Mouse (Mus musculus): Measurements from ENCODE around the gene Rarres2. TPM values are rescaled to one million over a fixed set of nuclear protein-coding genes. Genes with fewer than 3 reads are reported as not detected.

Gene Rarres2
- polyA plus RNA-seq, 1 experiment from 2014 or later = 84.0 TPM

DNA sequence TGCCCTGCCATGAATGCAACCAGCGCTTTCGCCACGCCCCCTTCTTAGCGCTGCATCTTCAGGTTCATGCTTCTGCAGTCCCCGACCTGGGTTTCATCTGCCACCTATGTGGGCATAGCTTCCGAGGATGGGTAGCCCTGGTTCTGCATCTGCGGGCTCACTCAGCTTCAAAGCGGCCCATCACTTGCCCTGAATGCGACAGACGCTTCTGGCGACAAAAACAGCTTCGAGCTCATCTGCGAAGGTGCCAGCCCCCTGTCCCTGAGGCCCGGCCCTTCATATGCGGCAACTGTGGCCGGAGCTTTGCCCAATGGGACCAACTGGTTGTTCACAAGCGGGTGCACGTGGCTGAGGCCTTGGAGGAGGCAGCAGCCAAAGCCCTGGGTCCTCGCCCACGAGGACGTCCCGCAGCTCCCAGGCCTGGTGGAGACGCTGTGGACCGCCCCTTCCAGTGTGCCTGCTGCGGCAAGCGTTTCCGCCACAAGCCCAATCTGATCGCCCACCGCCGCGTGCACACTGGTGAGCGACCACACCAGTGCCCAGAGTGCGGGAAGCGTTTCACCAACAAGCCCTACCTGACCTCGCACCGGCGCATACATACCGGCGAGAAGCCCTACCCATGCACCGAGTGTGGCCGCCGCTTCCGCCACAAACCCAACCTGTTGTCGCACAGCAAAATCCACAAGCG lies 24.1 kb upstream of the Rarres2 start:
- Histone ChIP-seq H3K4me2 (no peak overlapping the region), H3K9ac (no peak overlapping the region), H3K4me1 (peaks cover 17% of the 10 kb centered on the region), H3K9me3 (peaks cover 20% of the 10 kb centered on the region), H3K27ac (no peak overlapping the region), H3K4me3 (no peak overlapping the region), H3K27me3 (no peaks in the 10 kb centered on the region), H3K36me3 (peaks cover 48% of the 10 kb centered on the region)
- WGBS = 95% methylated on average over 45 of the region's 45 CpGs
- ATAC-seq (ENCODE audit: borderline replicate concordance, extremely low read depth, low FRiP score, low TSS enrichment) = no peak

DNA sequence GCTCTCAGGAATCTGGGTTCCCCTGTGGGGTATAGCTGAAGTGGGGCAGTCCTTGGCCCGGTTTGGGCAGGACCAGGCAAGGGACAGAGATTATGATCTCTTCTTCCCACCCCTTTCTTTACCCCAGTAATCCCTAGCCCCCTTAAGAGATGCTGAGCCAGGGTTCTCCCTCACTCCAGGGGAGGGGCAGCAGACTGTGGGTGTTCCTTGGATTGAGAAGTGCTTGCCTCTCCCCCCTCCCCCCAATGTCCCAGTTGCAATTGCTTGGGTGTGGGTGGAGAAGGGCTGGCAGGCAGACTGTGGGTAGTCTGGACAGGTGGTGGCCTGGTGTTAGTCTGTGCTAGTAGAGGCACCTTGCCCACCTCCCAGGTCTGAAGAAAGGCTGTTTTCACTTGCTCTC lies 22.7 kb upstream of the Rarres2 start:
- Histone ChIP-seq H3K27me3 (no peaks in the 10 kb centered on the region), H3K9ac (no peak overlapping the region), H3K4me1 (peaks cover 14% of the 10 kb centered on the region), H3K9me3 (peaks cover 20% of the 10 kb centered on the region), H3K4me2 (peak overlapping the region; percentile 80), H3K27ac (no peak overlapping the region), H3K4me3 (peak overlapping the region; percentile 92), H3K36me3 (peaks cover 48% of the 10 kb centered on the region)
- 45% methylated on average over 1 of the region's 1 CpGs for WGBS
- ATAC-seq (ENCODE audit: borderline replicate concordance, extremely low read depth, low FRiP score, low TSS enrichment) = no peak

DNA sequence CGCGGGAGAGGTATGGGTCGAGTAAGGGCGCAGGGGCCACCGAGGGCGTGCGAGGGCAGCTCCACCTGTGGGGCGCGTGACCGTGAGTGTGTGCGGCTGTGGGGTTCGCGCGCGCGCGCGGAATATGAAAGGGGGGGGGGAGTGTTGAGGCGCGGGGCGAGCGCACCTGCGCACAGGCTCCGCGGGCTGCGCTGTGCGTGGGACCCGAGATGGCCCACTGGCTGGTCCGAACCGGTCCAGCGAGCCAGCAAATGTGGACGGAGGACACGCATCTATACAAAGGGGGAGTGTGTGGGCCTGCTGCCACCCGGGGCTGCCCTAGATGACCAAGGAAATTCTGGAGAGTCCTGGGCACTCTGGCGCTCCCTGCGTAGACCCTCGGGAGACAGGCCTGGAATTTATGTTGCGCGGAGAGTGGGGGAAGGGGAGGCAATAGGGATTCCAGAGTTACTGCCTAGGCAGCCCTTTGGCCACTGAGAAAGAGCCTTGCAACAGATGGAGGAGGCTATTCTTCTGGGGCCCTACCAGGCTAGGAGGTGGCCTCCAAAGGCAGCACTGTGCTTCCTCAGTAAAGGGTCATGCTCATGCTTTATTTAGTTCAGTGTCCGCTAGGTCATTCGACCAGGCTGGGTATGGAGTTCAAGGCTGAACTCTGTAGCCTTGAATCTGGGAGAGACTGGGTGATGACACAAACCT lies 21.6 kb upstream of the Rarres2 start:
- Histone ChIP-seq H3K9ac (peak overlapping the region; percentile 95), H3K27ac (peak overlapping the region; percentile 86), H3K4me1 (peaks cover 14% of the 10 kb centered on the region), H3K9me3 (peaks cover 20% of the 10 kb centered on the region), H3K36me3 (peaks cover 38% of the 10 kb centered on the region), H3K4me3 (peak overlapping the region; percentile 92), H3K4me2 (peak overlapping the region; percentile 80), H3K27me3 (no peaks in the 10 kb centered on the region)
- WGBS = 2% methylated on average over 35 of the region's 41 CpGs
- ATAC-seq (ENCODE audit: borderline replicate concordance, extremely low read depth, low FRiP score, low TSS enrichment) = peak; percentile 48; the same call in 1 of the 2 replicates

DNA sequence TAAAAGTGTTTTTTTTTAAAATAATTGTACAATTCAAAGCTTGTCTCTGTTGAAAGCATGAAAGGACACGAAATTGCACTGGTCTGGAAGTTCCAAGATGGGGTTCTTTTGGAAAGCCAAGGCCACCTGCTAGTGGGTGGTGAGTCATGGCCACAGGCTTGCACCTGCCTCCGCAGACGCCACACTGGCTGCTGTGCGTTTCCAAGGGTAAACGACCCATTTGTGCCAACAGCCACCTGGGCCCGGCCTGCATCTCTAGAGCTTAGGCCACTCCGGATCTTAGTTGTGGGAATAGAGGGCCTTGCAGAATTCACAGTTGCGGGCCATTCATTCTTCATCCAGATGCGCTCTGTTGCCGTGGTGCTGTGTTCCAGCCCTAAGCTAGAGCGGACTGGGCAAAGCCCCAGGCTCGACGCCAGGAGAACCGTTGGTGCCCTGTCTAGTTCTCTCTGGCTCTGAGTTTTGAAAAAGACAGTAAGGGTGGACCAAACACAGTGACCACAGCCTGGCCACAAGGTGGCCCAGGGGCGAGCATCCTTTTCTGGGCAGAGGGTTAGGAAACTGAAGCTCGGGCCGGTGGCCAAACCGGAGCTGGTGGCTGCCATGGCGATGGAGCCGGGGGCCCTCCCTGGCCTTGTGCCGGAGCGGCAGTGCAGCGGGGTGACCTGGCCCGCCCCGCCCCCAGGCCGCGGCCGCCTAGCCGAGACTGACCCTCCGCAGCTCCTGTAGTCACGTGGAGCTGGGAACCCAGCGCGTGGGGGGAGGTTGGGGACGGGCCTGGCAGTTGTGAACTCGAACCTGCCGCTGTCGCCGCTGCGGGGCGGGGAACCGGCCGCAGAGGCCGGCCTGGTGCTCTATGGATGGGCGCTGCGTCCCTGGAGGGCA lies 20.8 kb upstream of the Rarres2 start, which contains the start of the genes Repin1 and Gm44965:
TSS of gene Repin1 (plus strand) at position 726 of the 885 bp plus-strand sequence.
TSS of gene Gm44965 (plus strand) at position 784 of the 885 bp plus-strand sequence.
- H3K9me3 ChIP-seq = peaks cover 20% of the 10 kb centered on the region
- peak within 1 kb of the TSS; percentile 86 for H3K27ac ChIP-seq
- no peaks in the 10 kb centered on the region for H3K27me3 ChIP-seq
- peaks cover 31% of the 10 kb centered on the region for H3K36me3 ChIP-seq
- peak within 1 kb of the TSS; percentile 95 for H3K9ac ChIP-seq
- WGBS = 6% methylated on average over 45 of the region's 45 CpGs
- H3K4me2 ChIP-seq = peak within 1 kb of the TSS; percentile 80
- peaks cover 14% of the 10 kb centered on the region for H3K4me1 ChIP-seq
- peak; percentile 92 for ATAC-seq (ENCODE audit: borderline replicate concordance, extremely low read depth, low FRiP score, low TSS enrichment)
- peak within 1 kb of the TSS; percentile 92 for H3K4me3 ChIP-seq

DNA sequence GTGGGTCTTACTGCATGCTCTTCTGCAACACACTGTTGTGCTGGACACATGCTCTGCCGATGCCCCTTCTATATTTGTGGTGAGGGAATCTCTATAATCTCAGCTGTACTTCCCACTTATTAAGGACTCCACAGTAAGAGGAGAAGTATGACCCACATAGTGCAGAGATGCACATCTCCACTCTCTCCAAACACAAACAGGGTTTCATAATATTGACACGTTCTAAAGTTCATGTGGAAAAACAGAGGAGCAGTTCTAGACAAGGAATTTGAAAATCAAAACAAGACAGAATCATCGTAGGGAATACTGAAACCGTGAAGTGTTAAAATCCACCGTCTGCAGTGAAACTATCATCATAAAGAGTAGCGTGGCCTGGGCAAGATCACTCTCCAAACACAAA lies 19.3 kb upstream of the Rarres2 start:
- Histone ChIP-seq H3K4me1 (peaks cover 14% of the 10 kb centered on the region), H3K36me3 (peaks cover 16% of the 10 kb centered on the region), H3K27me3 (no peaks in the 10 kb centered on the region), H3K27ac (no peak overlapping the region), H3K9ac (no peak overlapping the region), H3K4me3 (no peak overlapping the region), H3K4me2 (no peak overlapping the region), H3K9me3 (peaks cover 9% of the 10 kb centered on the region)
- no peak for ATAC-seq (ENCODE audit: borderline replicate concordance, extremely low read depth, low FRiP score, low TSS enrichment)
- 86% methylated on average over 6 of the region's 6 CpGs for WGBS

DNA sequence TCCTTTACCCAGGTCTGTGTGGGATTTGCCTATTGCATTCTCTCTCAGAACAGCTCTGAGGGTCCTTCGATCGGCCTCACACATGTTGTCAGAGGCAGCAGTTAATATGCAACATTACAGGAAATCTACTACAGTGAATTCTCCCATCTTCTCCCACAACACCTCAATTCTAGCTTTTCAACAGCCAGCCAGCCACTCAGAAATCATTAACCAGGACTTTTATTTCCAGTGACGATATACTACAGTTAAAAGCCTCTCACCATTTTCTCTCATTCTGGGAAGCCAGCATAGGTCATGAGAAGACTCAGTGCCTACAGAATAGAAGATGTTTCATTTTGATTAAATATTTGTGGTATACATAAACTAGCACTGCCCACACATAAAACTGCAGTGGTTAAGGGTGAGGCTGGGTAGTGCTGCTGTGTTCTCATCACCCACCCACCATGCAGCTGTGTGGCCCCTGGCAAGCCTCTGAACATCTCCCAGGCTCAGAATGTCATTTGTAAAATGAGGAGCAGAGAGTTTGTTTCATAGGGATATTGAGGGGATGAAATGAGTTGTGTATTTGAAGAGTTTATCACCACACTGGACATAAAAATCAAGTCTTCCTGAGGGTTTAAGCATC lies 18.7 kb upstream of the Rarres2 start:
- no peak overlapping the region for H3K4me2 ChIP-seq
- no peak for ATAC-seq (ENCODE audit: borderline replicate concordance, extremely low read depth, low FRiP score, low TSS enrichment)
- WGBS = 83% methylated on average over 3 of the region's 3 CpGs
- H3K4me3 ChIP-seq = no peak overlapping the region
- peaks cover 3% of the 10 kb centered on the region for H3K9me3 ChIP-seq
- peaks cover 10% of the 10 kb centered on the region for H3K36me3 ChIP-seq
- peaks cover 14% of the 10 kb centered on the region for H3K4me1 ChIP-seq
- H3K27me3 ChIP-seq = no peaks in the 10 kb centered on the region
- H3K27ac ChIP-seq = no peak overlapping the region
- H3K9ac ChIP-seq = no peak overlapping the region

GRCm38 (mm10) chr6:48589194-48589750 lies 16.7 kb upstream of the Rarres2 start, which contains the start of gene Gm45021:
Gene Gm45021, plus strand, starts transcription at chr6:48589610.
- Histone ChIP-seq H3K4me2 (no peak within 1 kb of the TSS), H3K27ac (no peak within 1 kb of the TSS), H3K4me3 (no peak within 1 kb of the TSS), H3K27me3 (no peaks in the 10 kb centered on the region), H3K9ac (no peak within 1 kb of the TSS), H3K4me1 (peaks cover 6% of the 10 kb centered on the region), H3K36me3 (no peaks in the 10 kb centered on the region), H3K9me3 (no peaks in the 10 kb centered on the region)
- ATAC-seq (ENCODE audit: borderline replicate concordance, extremely low read depth, low FRiP score, low TSS enrichment) = no peak
- 18% methylated on average over 6 of the region's 6 CpGs for WGBS

- Histone ChIP-seq H3K9ac (no peak overlapping the region), H3K4me3 (no peak overlapping the region), H3K27ac (no peak overlapping the region), H3K9me3 (no peaks in the 10 kb centered on the region), H3K27me3 (no peaks in the 10 kb centered on the region), H3K36me3 (no peaks in the 10 kb centered on the region), H3K4me1 (peaks cover 11% of the 10 kb centered on the region; the same call in 1 of the 2 replicates), H3K4me2 (no peak overlapping the region)
- ATAC-seq (ENCODE audit: borderline replicate concordance, extremely low read depth, low FRiP score, low TSS enrichment) = no peak
- WGBS = 67% methylated on average over 3 of the region's 3 CpGs
Observed at GRCm38 (mm10) chr6:48582037-48582436, 9.4 kb upstream of the Rarres2 start.

- WGBS = 41% methylated on average over 3 of the region's 3 CpGs
- no peak overlapping the region for H3K4me2 ChIP-seq
- H3K4me3 ChIP-seq = no peak overlapping the region
- peaks cover 11% of the 10 kb centered on the region; the same call in 1 of the 2 replicates for H3K4me1 ChIP-seq
- H3K9me3 ChIP-seq = no peaks in the 10 kb centered on the region
- no peaks in the 10 kb centered on the region for H3K27me3 ChIP-seq
- no peak overlapping the region for H3K27ac ChIP-seq
- ATAC-seq (ENCODE audit: borderline replicate concordance, extremely low read depth, low FRiP score, low TSS enrichment) = no peak
- no peaks in the 10 kb centered on the region for H3K36me3 ChIP-seq
- H3K9ac ChIP-seq = no peak overlapping the region
Observed at GRCm38 (mm10) chr6:48581257-48581656, 8.7 kb upstream of the Rarres2 start.

GRCm38 (mm10) chr6:48579215-48579648 lies 6.6 kb upstream of the Rarres2 start:
- Histone ChIP-seq H3K4me2 (peak overlapping the region; percentile 39), H3K4me1 (peaks cover 11% of the 10 kb centered on the region; the same call in 1 of the 2 replicates), H3K9ac (no peak overlapping the region), H3K36me3 (no peaks in the 10 kb centered on the region), H3K27me3 (no peaks in the 10 kb centered on the region), H3K4me3 (no peak overlapping the region), H3K9me3 (no peaks in the 10 kb centered on the region), H3K27ac (peak overlapping the region; percentile 82)
- WGBS = 16% methylated on average over 5 of the region's 5 CpGs
- peak; percentile 88 for ATAC-seq (ENCODE audit: borderline replicate concordance, extremely low read depth, low FRiP score, low TSS enrichment)

DNA sequence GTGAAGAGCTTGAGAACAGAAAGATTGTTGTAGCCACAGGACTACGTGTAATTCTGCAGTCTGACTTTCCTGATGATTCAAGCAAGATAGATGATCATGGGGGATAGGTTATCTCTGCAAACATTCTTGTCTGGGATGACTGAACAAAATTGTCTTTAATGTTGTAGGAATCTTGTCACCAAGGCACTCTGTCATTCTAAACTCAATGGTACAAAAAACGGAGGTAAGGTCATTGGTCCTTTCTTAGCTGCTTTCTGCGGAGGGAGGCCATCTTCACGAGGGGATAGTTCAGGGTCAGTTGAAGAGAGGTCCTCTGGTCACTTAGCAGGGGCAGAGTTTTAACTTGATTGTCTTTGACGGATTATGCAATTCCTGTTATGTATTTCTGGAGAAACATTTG lies 6.1 kb upstream of the Rarres2 start:
- H3K27me3 ChIP-seq = no peaks in the 10 kb centered on the region
- no peak for ATAC-seq (ENCODE audit: borderline replicate concordance, extremely low read depth, low FRiP score, low TSS enrichment)
- H3K4me3 ChIP-seq = no peak overlapping the region
- 28% methylated on average over 5 of the region's 5 CpGs for WGBS
- no peaks in the 10 kb centered on the region for H3K36me3 ChIP-seq
- peak overlapping the region; percentile 82 for H3K27ac ChIP-seq
- no peak overlapping the region for H3K4me2 ChIP-seq
- H3K9me3 ChIP-seq = no peaks in the 10 kb centered on the region
- H3K4me1 ChIP-seq = peaks cover 11% of the 10 kb centered on the region; the same call in 1 of the 2 replicates
- H3K9ac ChIP-seq = no peak overlapping the region

Data from lung, embryonic 15.5 days (tissue).